Mouse (Mus musculus) embryonic stem cell, embryonic (primary cell): ENCODE data around the gene Cd3e.
"Not testable (repeated sequence)": the region's sequence is repeated elsewhere in the genome, so short reads cannot be mapped to it uniquely, and the experiment has no call there.

ENCODE experiments used
- CTCF ChIA-PET, 4 experiments: fragments of 300-600 bp in 2 of 4; fragments of 350-600 bp in 2 of 4; sonication (Branson Sonifier 250); formaldehyde crosslinking; loops; one replicate each; lab custom pipeline; 2022; ENCODE audit warnings: inconsistent platforms in 2 of 4; lab: Charles Lee
- POLR2A ChIA-PET, 4 experiments: fragments of 300-600 bp in 2 of 4; fragments of 350-600 bp in 2 of 4; sonication (Branson Sonifier 250); formaldehyde crosslinking; loops; one replicate each; lab custom pipeline; 2022; ENCODE audit warnings: antibody characterized with exemption in 4 of 4, inconsistent platforms in 1 of 4; lab: Charles Lee

Gene Cd3e

GRCm38 (mm10) chr9:45009180-45010078, at the start of gene Cd3e:
Cd3e (minus strand) TSS chr9:45009627.
- ChIA-PET POLR2A (interaction anchor here in 3 of 4 experiments (0.6 to 1.6 kb wide), 6 partner anchors 10 to 253 kb away, joined by 3 to 6 read pairs (median 3); no protein-coding TSS in a partner anchor), CTCF (interaction anchor here in 1 of 4 experiments (0.6 to 0.7 kb wide), 2 partner anchors 87 to 109 kb away, joined by 3 to 4 read pairs; no protein-coding TSS in a partner anchor)

GRCm38 (mm10) chr9:45058304-45058940, 49.0 kb upstream of the Cd3e start:
- POLR2A ChIA-PET, result interaction anchor here in 1 of 4 experiments (1.3 kb wide), 1 partner anchor 15 kb away, joined by 3 read pairs; no protein-coding TSS in a partner anchor

GRCm38 (mm10) chr9:45055082-45055713, 45.8 kb upstream of the Cd3e start, which contains the start of gene Mpzl3:
Mpzl3 (plus strand) TSS chr9:45055186.
- POLR2A ChIA-PET, result interaction anchor here (0.6 to 2.1 kb wide), 25 partner anchors 8 to 1175 kb away, joined by 3 to 21 read pairs (median 3); partner anchors contain the start of genes Cd3g (in 1 of the 4), Fxyd6 (in 1 of the 4), Mpzl2 (in 1 of the 4) and Scn2b (in 1 of the 4)
- CTCF ChIA-PET, result interaction anchor here in 3 of 4 experiments (0.5 to 1.4 kb wide), 6 partner anchors 9 to 678 kb away, joined by 3 to 4 read pairs (median 3); no protein-coding TSS in a partner anchor

More at GRCm38 (mm10) chr9:45058304-45058940, 49.0 kb upstream of the Cd3e start:
- CTCF ChIA-PET, result no interaction called here

GRCm38 (mm10) chr9:45050301-45050700, 40.9 kb upstream of the Cd3e start:
- CTCF ChIA-PET, result no interaction called here
- POLR2A ChIA-PET, result no interaction called here

GRCm38 (mm10) chr9:45049731-45050130, 40.3 kb upstream of the Cd3e start:
- ChIA-PET CTCF (no interaction called here), POLR2A (interaction anchor here in 1 of 4 experiments (1.4 kb wide), 1 partner anchor 41 kb away, joined by 3 read pairs; no protein-coding TSS in a partner anchor)

- ChIA-PET POLR2A (interaction anchor here in 3 of 4 experiments (0.6 to 1.4 kb wide), 4 partner anchors 42 to 307 kb away, joined by 3 to 4 read pairs (median 4); no protein-coding TSS in a partner anchor), CTCF (interaction anchor here in 2 of 4 experiments (0.7 to 1.0 kb wide), 3 partner anchors 47 to 197 kb away, joined by 3 to 18 read pairs (median 9); no protein-coding TSS in a partner anchor)
Measured at GRCm38 (mm10) chr9:45048511-45048910, 39.1 kb upstream of the Cd3e start.

GRCm38 (mm10) chr9:45046973-45047372, 37.5 kb upstream of the Cd3e start:
- POLR2A ChIA-PET, result interaction anchor here in 1 of 4 experiments (0.6 to 1.2 kb wide), 2 partner anchors 33 to 302 kb away, joined by 3 read pairs; no protein-coding TSS in a partner anchor
- CTCF ChIA-PET, result interaction anchor here in 2 of 4 experiments (0.7 to 1.3 kb wide), 2 partner anchors 8 to 24 kb away, joined by 4 read pairs; partner anchors contain the start of gene Mpzl3 (in 1 of the 2)

GRCm38 (mm10) chr9:45042947-45043346, 33.5 kb upstream of the Cd3e start:
- ChIA-PET POLR2A (interaction anchor here (0.5 to 4.7 kb wide), 25 partner anchors 9 to 1295 kb away, joined by 3 to 27 read pairs (median 4); partner anchors contain the start of genes Mpzl3 (in 2 of the 4), H2afx (in 1 of the 4) and Scn2b (in 1 of the 4)), CTCF (interaction anchor here in 3 of 4 experiments (0.5 to 2.0 kb wide), 8 partner anchors 20 to 973 kb away, joined by 3 to 10 read pairs (median 4); no protein-coding TSS in a partner anchor)

GRCm38 (mm10) chr9:45042056-45042720, 32.8 kb upstream of the Cd3e start:
- CTCF ChIA-PET, result interaction anchor here in 3 of 4 experiments (0.6 to 2.1 kb wide), 9 partner anchors 19 to 588 kb away, joined by 3 to 7 read pairs (median 4); no protein-coding TSS in a partner anchor
- POLR2A ChIA-PET, result interaction anchor here (0.5 to 4.7 kb wide), 33 partner anchors 10 to 1571 kb away, joined by 3 to 27 read pairs (median 4); partner anchors contain the start of genes Mpzl3 (in 2 of the 4), H2afx (in 1 of the 4) and Scn2b (in 1 of the 4)

GRCm38 (mm10) chr9:45041131-45041838, 31.9 kb upstream of the Cd3e start:
- CTCF ChIA-PET, result interaction anchor here (0.6 to 2.1 kb wide), 10 partner anchors 19 to 621 kb away, joined by 3 to 10 read pairs (median 4); no protein-coding TSS in a partner anchor
- POLR2A ChIA-PET, result interaction anchor here (0.5 to 4.7 kb wide), 51 partner anchors 10 to 1570 kb away, joined by 3 to 27 read pairs (median 4); partner anchors contain the start of genes Mpzl3 (in 3 of the 4), Ube4a (in 2 of the 4), Arcn1 (in 1 of the 4) and Ift46 (in 1 of the 4)

- ChIA-PET CTCF (interaction anchor here (0.5 to 2.1 kb wide), 9 partner anchors 18 to 1173 kb away, joined by 3 to 10 read pairs (median 5); no protein-coding TSS in a partner anchor), POLR2A (interaction anchor here (0.6 to 4.7 kb wide), 34 partner anchors 9 to 443 kb away, joined by 3 to 27 read pairs (median 4); partner anchors contain the start of genes Arcn1 (in 2 of the 4), Ift46 (in 2 of the 4), Mpzl3 (in 2 of the 4) and Ube4a (in 2 of the 4))
Measured at GRCm38 (mm10) chr9:45040066-45040845, 30.8 kb upstream of the Cd3e start.

- POLR2A ChIA-PET, result interaction anchor here in 2 of 4 experiments (0.6 to 4.7 kb wide), 9 partner anchors 10 to 592 kb away, joined by 3 to 27 read pairs (median 4); partner anchors contain the start of genes Arcn1 (in 2 of the 2), Ift46 (in 2 of the 2), Cd3g (in 1 of the 2) and Mpzl3 (in 1 of the 2)
- CTCF ChIA-PET, result interaction anchor here in 3 of 4 experiments (0.5 to 1.5 kb wide), 4 partner anchors 17 to 1172 kb away, joined by 3 to 5 read pairs (median 4); no protein-coding TSS in a partner anchor
Measured at GRCm38 (mm10) chr9:45039499-45039898, 30.1 kb upstream of the Cd3e start, which contains the start of gene Mpzl2. Mpzl2 (plus strand) TSS chr9:45039799.

GRCm38 (mm10) chr9:45037803-45038202, 28.4 kb upstream of the Cd3e start:
- POLR2A ChIA-PET, result interaction anchor here in 1 of 4 experiments (1.4 to 2.7 kb wide), 2 partner anchors 14 to 80 kb away, joined by 3 to 6 read pairs; partner anchors contain the start of gene Scn2b
- CTCF ChIA-PET, result not testable (repeated sequence)

GRCm38 (mm10) chr9:45034526-45034925, 25.1 kb upstream of the Cd3e start:
- CTCF ChIA-PET, result interaction anchor here in 1 of 4 experiments (0.6 kb wide), 1 partner anchor 1685 kb away, joined by 3 read pairs; no protein-coding TSS in a partner anchor

More at GRCm38 (mm10) chr9:45034526-45034925, 25.1 kb upstream of the Cd3e start:
- POLR2A ChIA-PET, result interaction anchor here in 1 of 4 experiments (0.5 kb wide), 1 partner anchor 21 kb away, joined by 3 read pairs; the partner anchor contains the start of gene Mpzl3
